Mouse (Mus musculus): ENCODE measurements around the gene Ppm1n.
A peak's percentile ranks its signal among the peaks of the same experiment; 100 is the strongest.
"Not testable (repeated sequence)": the region's sequence is repeated elsewhere in the genome, so short reads cannot be mapped to it uniquely, and the experiment has no call there.

Ppm1n gene

DNA sequence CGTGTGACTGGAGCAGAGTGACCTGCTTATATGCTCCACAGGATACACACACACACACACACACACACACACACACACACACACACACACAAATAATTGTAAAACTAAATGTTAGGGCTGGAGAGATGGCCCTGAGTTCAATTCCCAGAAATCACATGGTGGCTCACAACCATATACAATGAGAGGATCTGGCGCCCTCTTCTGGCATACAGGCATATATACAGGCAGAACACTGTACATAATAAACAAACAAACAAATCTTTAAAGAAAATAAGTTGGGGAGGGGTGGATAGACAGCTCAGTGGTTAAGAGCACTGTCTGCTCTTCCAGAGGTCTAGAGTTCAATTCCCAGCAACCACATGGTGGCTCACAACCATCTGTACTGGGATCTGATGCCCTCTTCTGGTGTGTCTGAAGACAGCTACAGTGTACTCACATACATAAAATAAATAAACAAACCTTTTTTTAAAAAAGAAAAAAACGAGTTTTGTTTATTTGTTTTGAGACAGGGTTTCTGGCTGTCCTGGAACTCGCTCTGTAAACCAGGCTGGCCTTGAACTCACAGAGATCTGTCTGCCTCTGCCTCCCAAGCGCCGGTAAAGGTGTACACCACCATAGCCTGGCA is 1.9 kb upstream of the Ppm1n start:
- DNase-seq = not testable (repeated sequence)

DNA sequence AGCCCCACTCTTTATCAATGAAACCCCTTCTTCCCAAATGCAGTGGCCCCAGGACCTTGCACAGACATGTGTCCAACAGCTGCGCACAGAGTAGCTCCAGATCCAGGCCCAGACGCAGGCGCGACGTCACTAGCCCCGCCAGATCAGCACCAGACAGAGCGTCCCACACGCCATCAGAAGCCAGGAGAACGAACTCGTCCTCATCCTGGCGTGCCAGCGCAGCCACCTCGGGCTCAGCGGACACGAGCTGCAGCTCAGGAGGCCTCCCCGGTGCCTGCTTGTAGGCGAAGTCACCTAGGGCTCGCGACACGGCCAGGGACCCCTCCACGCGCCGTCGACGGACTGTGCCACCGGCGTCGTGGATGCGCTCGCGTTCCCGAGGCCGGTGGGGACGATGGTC is 812 bp downstream of the Ppm1n start:
- no peak for DNase-seq

- DNase-seq = no peak
These were observed 3.6 kb downstream of the Ppm1n start for GRCm38 (mm10) chr7:19276253-19276652.

DNA sequence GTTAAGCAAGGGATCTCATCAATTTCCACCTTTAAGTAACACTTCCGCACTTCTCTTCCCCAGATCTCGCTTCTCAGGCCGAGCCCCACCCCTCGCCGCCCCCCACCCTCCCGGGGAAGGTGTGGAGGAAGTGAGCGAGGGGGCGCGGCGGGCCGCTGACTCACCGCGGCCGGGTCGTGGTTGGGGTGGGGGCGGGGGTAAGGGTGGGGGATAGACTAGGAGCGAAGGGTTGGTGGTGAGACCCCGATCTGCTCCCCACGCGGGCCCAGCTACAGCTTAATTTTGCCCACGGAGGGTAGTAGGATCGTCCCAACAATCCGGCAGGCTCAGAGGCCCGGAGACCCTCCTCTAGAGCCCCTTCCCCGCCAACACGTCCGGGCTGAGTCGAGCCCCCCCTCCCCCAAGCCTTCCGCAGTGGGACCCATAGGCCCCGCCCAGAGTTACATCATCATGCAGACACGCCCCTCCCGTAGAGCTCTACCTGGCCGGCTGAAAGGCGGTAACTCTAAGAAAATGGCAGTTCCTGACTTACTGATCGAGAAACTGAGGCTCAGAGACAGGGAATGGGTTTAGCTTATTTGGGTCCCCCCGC is 7.6 kb downstream of the Ppm1n start:
- peak; percentile 78 to 86 for DNase-seq

DNA sequence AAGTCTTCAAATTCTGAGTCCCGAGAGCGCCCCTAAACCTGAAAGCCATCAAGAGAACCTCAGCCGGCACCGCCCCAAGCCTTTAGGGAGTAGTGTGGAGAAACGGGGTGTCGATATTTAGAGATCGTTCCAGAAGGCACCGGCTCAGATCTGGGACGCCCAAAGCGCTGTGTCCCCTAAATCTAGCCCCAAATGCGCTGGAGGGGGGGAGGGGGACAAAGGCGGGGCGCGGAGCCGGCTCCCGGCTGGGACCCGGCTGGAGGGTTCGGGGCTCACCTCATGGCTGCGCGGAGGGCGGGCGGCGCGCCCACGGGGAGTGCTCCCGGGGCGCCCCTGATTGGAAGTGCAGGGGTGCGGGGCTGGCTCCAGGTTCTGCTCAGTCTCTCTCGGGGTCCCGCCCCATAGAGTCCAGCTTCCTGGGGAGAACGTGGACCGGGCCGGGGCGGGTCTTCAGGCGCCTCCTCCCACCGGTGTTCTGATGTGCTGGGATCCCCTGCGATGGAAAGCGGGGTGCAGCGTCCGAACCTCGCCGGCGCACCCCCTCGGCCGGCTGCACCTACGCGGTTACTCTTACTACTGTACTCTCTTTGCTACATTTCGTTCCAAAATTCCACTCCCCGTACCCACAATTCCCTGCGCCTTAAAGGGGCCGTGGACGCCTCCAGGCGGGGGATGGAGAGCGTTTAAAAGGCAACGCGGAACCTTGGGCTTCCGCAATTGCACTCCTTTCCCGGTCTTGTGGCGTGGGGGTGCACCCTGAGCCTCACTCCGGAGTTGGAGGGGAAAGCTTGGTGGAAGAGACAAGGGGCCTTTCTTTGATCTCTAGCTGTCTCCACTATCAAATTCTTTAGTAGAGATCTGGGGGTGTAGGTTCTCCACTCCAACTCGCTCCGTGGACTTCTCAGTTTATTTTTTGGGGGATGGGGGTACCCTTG is 8.4 kb downstream of the Ppm1n start, which contains the start of gene Vasp:
Vasp (minus strand) TSS at position 580 of the 935 bp plus-strand sequence.
- peak; percentile 86 to 91 for DNase-seq

DNA sequence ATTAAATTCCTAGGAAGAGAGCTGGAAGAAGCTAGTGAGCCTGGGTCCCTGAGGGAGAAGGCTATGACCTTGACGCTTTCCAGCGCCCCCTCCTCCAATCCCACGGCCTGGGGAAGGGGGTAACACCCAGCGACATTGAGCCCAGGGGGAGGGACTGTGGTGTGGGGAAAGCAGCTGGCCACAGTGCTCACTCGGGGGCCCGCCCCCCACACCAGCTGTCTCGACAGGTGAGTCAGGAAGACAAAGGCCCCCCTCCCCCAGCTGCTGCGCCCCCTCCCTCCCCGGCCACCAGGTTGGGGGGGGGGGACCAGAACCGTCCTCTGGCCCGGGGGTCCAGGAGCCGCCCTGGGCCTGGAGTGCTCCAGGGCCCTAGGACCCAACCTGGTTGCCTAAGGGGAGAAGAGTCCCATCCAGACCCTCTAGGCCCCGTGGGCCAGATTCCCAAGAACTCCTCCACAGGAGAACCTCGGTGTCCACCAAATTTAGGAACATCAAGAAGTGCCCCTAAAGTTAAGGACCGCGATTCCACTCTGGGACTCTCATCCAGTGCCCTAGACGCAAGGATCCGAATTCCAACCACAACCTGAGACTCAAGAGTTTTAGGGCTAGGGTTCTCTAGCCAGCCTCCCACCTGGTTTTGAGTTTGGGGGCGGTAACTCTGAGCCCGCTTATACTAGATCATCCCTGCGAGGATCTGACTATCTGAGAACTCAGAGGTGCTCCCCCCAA is 9.2 kb downstream of the Ppm1n start:
- DNase-seq = no peak

- DNase-seq = peak; percentile 58 to 71
These were observed 10.0 kb downstream of the Ppm1n start for GRCm38 (mm10) chr7:19269721-19270441.

DNA sequence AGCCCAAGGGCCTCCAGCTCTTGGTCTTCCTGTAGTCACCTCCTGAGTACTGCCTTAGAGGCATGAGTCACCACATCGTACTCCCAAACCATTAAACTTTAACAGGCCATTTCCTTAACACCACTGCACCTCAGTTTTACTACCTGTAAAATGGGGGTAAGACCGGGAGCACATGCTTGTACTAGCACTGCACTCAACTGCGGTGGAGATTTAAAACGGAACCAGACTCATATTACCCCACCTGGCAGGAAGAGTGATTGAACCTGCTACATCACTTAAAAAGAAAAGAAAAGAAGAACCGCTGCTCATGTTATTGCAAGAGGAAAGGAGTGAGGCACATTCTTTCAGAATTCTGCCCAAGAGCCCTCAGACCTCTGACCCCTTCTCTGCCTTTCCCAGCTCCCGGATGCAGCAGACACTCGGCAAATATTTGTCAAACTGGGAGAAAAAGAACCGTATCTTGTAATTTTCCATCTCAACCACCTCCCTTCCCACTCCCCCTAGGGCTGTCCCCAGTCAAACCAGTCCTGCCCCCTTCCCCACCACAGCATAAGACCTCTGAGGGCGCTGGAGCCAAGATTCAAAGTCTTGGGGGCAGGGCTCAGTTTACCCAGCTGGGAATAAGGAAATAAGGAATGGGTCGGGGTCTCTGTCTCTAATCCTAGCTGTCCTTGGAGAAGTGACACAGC is 10.7 kb downstream of the Ppm1n start:
- DNase-seq = no peak

GRCm38 (mm10) chr7:19267051-19267450 is 12.8 kb downstream of the Ppm1n start:
- no peak for DNase-seq

GRCm38 (mm10) chr7:19265928-19266822 is 13.7 kb downstream of the Ppm1n start:
- no peak for DNase-seq

- no peak for DNase-seq
These were observed 14.7 kb downstream of the Ppm1n start for GRCm38 (mm10) chr7:19265147-19265546.

- DNase-seq = no peak
These were observed 21.5 kb downstream of the Ppm1n start for GRCm38 (mm10) chr7:19258336-19258735.

GRCm38 (mm10) chr7:19257390-19258022 is 22.4 kb downstream of the Ppm1n start:
- DNase-seq = peak; percentile 75

- DNase-seq = no peak
These were observed 23.3 kb downstream of the Ppm1n start for GRCm38 (mm10) chr7:19256567-19256966.

GRCm38 (mm10) chr7:19255395-19255794 is 24.5 kb downstream of the Ppm1n start:
- DNase-seq = no peak

- no peak for DNase-seq
These were observed 26.4 kb downstream of the Ppm1n start for GRCm38 (mm10) chr7:19253437-19253836.

- no peak for DNase-seq
These were observed 27.8 kb downstream of the Ppm1n start for GRCm38 (mm10) chr7:19252078-19252477.

DNA sequence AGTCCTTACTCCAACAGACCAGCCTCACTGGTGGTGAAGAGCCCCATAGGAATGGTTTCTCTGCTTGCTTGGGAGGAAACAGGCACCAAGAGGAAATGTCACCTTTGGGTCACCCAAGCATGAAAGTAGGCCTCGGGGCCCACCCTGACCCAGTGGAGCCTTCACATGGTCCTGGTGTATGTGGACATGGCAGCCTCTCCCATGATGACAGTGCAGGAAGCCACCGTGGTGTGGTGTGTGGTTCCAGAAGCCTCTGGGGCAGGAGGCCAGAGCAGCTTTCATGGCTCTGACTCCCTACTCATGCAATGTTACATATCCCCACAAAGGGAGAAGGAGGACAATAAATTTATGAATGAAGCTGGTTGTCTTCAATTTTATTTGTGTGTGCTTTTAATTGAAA is 32.4 kb downstream of the Ppm1n start:
- DNase-seq = no peak

GRCm38 (mm10) chr7:19246855-19247254 is 33.0 kb downstream of the Ppm1n start:
- no peak for DNase-seq

DNA sequence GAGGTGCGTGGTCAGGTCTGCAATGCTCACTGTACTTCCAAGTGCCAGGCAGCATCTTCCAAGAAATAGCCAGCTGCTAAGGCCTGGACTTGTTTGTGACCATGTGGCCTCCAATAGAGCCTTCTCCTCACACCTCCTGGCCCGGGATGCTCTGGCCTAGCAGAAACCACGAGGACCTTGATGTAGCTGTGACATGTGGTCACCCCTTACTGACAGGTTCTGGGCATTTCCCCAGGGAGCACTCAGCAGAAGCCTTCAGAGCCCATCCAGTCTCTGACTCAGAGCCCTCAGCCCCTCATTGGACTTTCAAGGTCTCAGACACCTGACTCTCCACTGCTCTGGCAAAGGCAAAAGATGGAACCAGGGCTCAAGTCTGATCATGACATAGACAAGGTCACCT is 34.8 kb downstream of the Ppm1n start:
- DNase-seq = no peak

Data from kidney, adult 8-10 months (tissue).